Mouse (Mus musculus): ENCODE measurements around the gene Umod.

DNA sequence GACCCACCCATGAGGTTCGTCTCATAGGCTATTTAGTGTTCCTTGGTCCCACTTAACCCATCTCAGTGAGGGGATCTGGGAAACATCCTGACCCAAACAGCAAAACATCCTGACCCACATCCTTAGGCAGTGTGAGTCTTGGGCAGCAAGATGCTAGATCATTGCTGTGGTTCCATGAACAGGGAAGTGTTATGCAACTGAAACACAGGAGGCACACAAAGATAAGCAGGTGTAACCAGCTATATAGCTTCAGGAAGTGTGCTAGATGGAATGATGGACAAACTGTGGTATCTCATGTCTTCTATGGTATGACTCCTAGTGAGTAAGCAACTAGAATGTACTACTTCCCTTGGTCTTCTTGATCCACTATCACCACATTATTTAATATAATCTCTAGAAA is 37.1 kb downstream of the Umod start:
- no peak for TF ChIP-seq CTCF (conservative IDR thresholded peaks at IDR 0.05; ENCODE audit: low read length)
- TF ChIP-seq POU5F1 (IDR thresholded peaks at IDR 0.05; ENCODE audit: borderline replicate concordance, low read length), result no peak

Data from E14TG2a.4 (cell line).